Mouse (Mus musculus): ENCODE data around the gene Olfr1129. TPM values are rescaled to one million over a fixed set of nuclear protein-coding genes. Genes with fewer than 3 reads are reported as not detected.

The Olfr1129 gene
- total and polyA plus RNA-seq, 2 experiments from 2014 or later = not detected

GRCm38 (mm10) chr2:87626804-87627203 is 53.1 kb downstream of the Olfr1129 start, which contains the start of gene Olfr1131:
TSS of gene Olfr1131 (plus strand) at chr2:87627104.
- Histone ChIP-seq H3K9ac (replicated peaks; ENCODE audit: low read length, poor library complexity, severe bottlenecking) (no peak within 1 kb of the TSS), H3K9me3 (ENCODE audit: low read length) (no peaks in the 10 kb centered on the region), H3K4me2 (ENCODE audit: low read depth, low read length, poor library complexity, severe bottlenecking) (no peak within 1 kb of the TSS), H3K4me3 (ENCODE audit: low read depth, low read length) (no peak within 1 kb of the TSS), H3K27me3 (ENCODE audit: insufficient read depth, low read length) (no peaks in the 10 kb centered on the region), H3K27ac (ENCODE audit: low read depth, low read length) (no peak within 1 kb of the TSS), H3K4me1 (ENCODE audit: insufficient read depth, low read length) (no peaks in the 10 kb centered on the region), H3K36me3 (ENCODE audit: insufficient read depth, low read length) (no peaks in the 10 kb centered on the region)
- no peak for TF ChIP-seq CTCF (IDR thresholded peaks at IDR 0.05)
- DNase-seq (ENCODE audit: low spot score) = no peak
- WGBS = 69% methylated on average over 3 of the region's 3 CpGs
- no peak for ATAC-seq (ENCODE audit: low FRiP score)

Other genes starting within 250 kb of the Olfr1129 start
- not detected in 2 replicates for gene Olfr1120, start 219.1 kb upstream of the Olfr1129 start, total RNA-seq (2014; rRNA removed)
- not detected in 2 replicates for gene Olfr1120, start 219.1 kb upstream of the Olfr1129 start, polyA plus RNA-seq (2015; fragmentation: Nextera tagmentation; extraction: Ambion mirVana)
- not detected in 2 replicates for gene Olfr1121, start 204.0 kb upstream of the Olfr1129 start, total RNA-seq (2014; rRNA removed)
- gene Olfr1121, start 204.0 kb upstream of the Olfr1129 start, polyA plus RNA-seq (2015; fragmentation: Nextera tagmentation; extraction: Ambion mirVana) = not detected in 2 replicates
- gene Olfr1122, start 188.1 kb upstream of the Olfr1129 start, total RNA-seq (2014; rRNA removed) = not detected in 2 replicates
- gene Olfr1122, start 188.1 kb upstream of the Olfr1129 start, polyA plus RNA-seq (2015; fragmentation: Nextera tagmentation; extraction: Ambion mirVana) = not detected in 2 replicates
- not detected in 2 replicates for gene Olfr1123, start 157.3 kb upstream of the Olfr1129 start, total RNA-seq (2014; rRNA removed)
- gene Olfr1123, start 157.3 kb upstream of the Olfr1129 start, polyA plus RNA-seq (2015; fragmentation: Nextera tagmentation; extraction: Ambion mirVana) = not detected in 2 replicates
- gene Olfr1124, start 143.6 kb upstream of the Olfr1129 start, total RNA-seq (2014; rRNA removed) = not detected in 2 replicates
- 0.10 TPM in 1 of 2 replicates, not detected in the other for gene Olfr1124, start 143.6 kb upstream of the Olfr1129 start, polyA plus RNA-seq (2015; fragmentation: Nextera tagmentation; extraction: Ambion mirVana)
- gene Olfr1126, start 119.9 kb upstream of the Olfr1129 start, total RNA-seq (2014; rRNA removed) = not detected in 2 replicates
- not detected in 2 replicates for gene Olfr1126, start 119.9 kb upstream of the Olfr1129 start, polyA plus RNA-seq (2015; fragmentation: Nextera tagmentation; extraction: Ambion mirVana)
- gene Pramel7, start 76.8 kb upstream of the Olfr1129 start, total RNA-seq (2014; rRNA removed) = not detected in 2 replicates
- not detected in 2 replicates for gene Pramel7, start 76.8 kb upstream of the Olfr1129 start, polyA plus RNA-seq (2015; fragmentation: Nextera tagmentation; extraction: Ambion mirVana)
- not detected in 2 replicates for gene Pramel6, start 67.3 kb upstream of the Olfr1129 start, total RNA-seq (2014; rRNA removed)
- gene Pramel6, start 67.3 kb upstream of the Olfr1129 start, polyA plus RNA-seq (2015; fragmentation: Nextera tagmentation; extraction: Ambion mirVana) = not detected in 2 replicates
- gene Olfr153, start 42.1 kb upstream of the Olfr1129 start, total RNA-seq (2014; rRNA removed) = 0.52 TPM in 1 of 2 replicates, not detected in the other
- not detected in 2 replicates for gene Olfr153, start 42.1 kb upstream of the Olfr1129 start, polyA plus RNA-seq (2015; fragmentation: Nextera tagmentation; extraction: Ambion mirVana)
- gene Olfr1128, start 28.4 kb upstream of the Olfr1129 start, total RNA-seq (2014; rRNA removed) = not detected in 2 replicates
- gene Olfr1128, start 28.4 kb upstream of the Olfr1129 start, polyA plus RNA-seq (2015; fragmentation: Nextera tagmentation; extraction: Ambion mirVana) = not detected in 2 replicates
- not detected in 2 replicates for gene Olfr1130, start 32.3 kb downstream of the Olfr1129 start, total RNA-seq (2014; rRNA removed)
- not detected in 2 replicates for gene Olfr1130, start 32.3 kb downstream of the Olfr1129 start, polyA plus RNA-seq (2015; fragmentation: Nextera tagmentation; extraction: Ambion mirVana)
- 0.38 TPM in 1 of 2 replicates, not detected in the other for gene Olfr1131, start 53.2 kb downstream of the Olfr1129 start, total RNA-seq (2014; rRNA removed)
- not detected in 2 replicates for gene Olfr1131, start 53.2 kb downstream of the Olfr1129 start, polyA plus RNA-seq (2015; fragmentation: Nextera tagmentation; extraction: Ambion mirVana)
- not detected in 2 replicates for gene Olfr1132, start 63.6 kb downstream of the Olfr1129 start, total RNA-seq (2014; rRNA removed)
- not detected in 2 replicates for gene Olfr1132, start 63.6 kb downstream of the Olfr1129 start, polyA plus RNA-seq (2015; fragmentation: Nextera tagmentation; extraction: Ambion mirVana)
- gene Olfr1133, start 73.5 kb downstream of the Olfr1129 start, total RNA-seq (2014; rRNA removed) = not detected in 2 replicates
- not detected in 2 replicates for gene Olfr1133, start 73.5 kb downstream of the Olfr1129 start, polyA plus RNA-seq (2015; fragmentation: Nextera tagmentation; extraction: Ambion mirVana)
- not detected in 2 replicates for gene Olfr1134, start 84.6 kb downstream of the Olfr1129 start, total RNA-seq (2014; rRNA removed)
- not detected in 2 replicates for gene Olfr1134, start 84.6 kb downstream of the Olfr1129 start, polyA plus RNA-seq (2015; fragmentation: Nextera tagmentation; extraction: Ambion mirVana)
- gene Olfr1135, start 99.8 kb downstream of the Olfr1129 start, total RNA-seq (2014; rRNA removed) = not detected in 2 replicates
- not detected in 2 replicates for gene Olfr1135, start 99.8 kb downstream of the Olfr1129 start, polyA plus RNA-seq (2015; fragmentation: Nextera tagmentation; extraction: Ambion mirVana)
- gene Olfr1136, start 120.0 kb downstream of the Olfr1129 start, total RNA-seq (2014; rRNA removed) = not detected in 2 replicates
- not detected in 2 replicates for gene Olfr1136, start 120.0 kb downstream of the Olfr1129 start, polyA plus RNA-seq (2015; fragmentation: Nextera tagmentation; extraction: Ambion mirVana)
- not detected in 2 replicates for gene Olfr1137, start 139.3 kb downstream of the Olfr1129 start, total RNA-seq (2014; rRNA removed)
- gene Olfr1137, start 139.3 kb downstream of the Olfr1129 start, polyA plus RNA-seq (2015; fragmentation: Nextera tagmentation; extraction: Ambion mirVana) = not detected in 2 replicates
- not detected in 2 replicates for gene Olfr1138, start 166.1 kb downstream of the Olfr1129 start, total RNA-seq (2014; rRNA removed)
- not detected in 2 replicates for gene Olfr1138, start 166.1 kb downstream of the Olfr1129 start, polyA plus RNA-seq (2015; fragmentation: Nextera tagmentation; extraction: Ambion mirVana)
- not detected in 2 replicates for gene Olfr1140, start 169.8 kb downstream of the Olfr1129 start, total RNA-seq (2014; rRNA removed)
- 0.16 TPM in 1 of 2 replicates, not detected in the other for gene Olfr1140, start 169.8 kb downstream of the Olfr1129 start, polyA plus RNA-seq (2015; fragmentation: Nextera tagmentation; extraction: Ambion mirVana)
- gene Olfr1141, start 180.1 kb downstream of the Olfr1129 start, total RNA-seq (2014; rRNA removed) = not detected in 2 replicates
- not detected in 2 replicates for gene Olfr1141, start 180.1 kb downstream of the Olfr1129 start, polyA plus RNA-seq (2015; fragmentation: Nextera tagmentation; extraction: Ambion mirVana)
- gene Olfr152, start 205.6 kb downstream of the Olfr1129 start, total RNA-seq (2014; rRNA removed) = not detected in 2 replicates
- gene Olfr152, start 205.6 kb downstream of the Olfr1129 start, polyA plus RNA-seq (2015; fragmentation: Nextera tagmentation; extraction: Ambion mirVana) = not detected in 2 replicates
- not detected in 2 replicates for gene Olfr1143, start 226.7 kb downstream of the Olfr1129 start, total RNA-seq (2014; rRNA removed)
- not detected in 2 replicates for gene Olfr1143, start 226.7 kb downstream of the Olfr1129 start, polyA plus RNA-seq (2015; fragmentation: Nextera tagmentation; extraction: Ambion mirVana)
- gene Olfr1145, start 235.9 kb downstream of the Olfr1129 start, total RNA-seq (2014; rRNA removed) = not detected in 2 replicates
- gene Olfr1145, start 235.9 kb downstream of the Olfr1129 start, polyA plus RNA-seq (2015; fragmentation: Nextera tagmentation; extraction: Ambion mirVana) = not detected in 2 replicates